Mouse (Mus musculus) liver, embryonic 16.5 days (tissue): Measurements from ENCODE around the gene Svop. TPM values are rescaled to one million over a fixed set of nuclear protein-coding genes. Genes with fewer than 3 reads are reported as not detected.
A peak's percentile ranks its signal among the peaks of the same experiment; 100 is the strongest.

ENCODE experiments used
- ATAC-seq: fragments of 200-750 bp; cut with Nextera tagmentation; 2 replicates; pipeline ENCODE4 v1.8.0; 2017; ENCODE audit warnings: low read depth, mild to moderate bottlenecking, moderate number of reproducible peaks, moderate library complexity
- H3K27ac ChIP-seq: fragments of 300-500 bp; sonication (generic); 2 replicates; pipeline ENCODE4 v1.5.1; 2014; ENCODE audit warnings: mild to moderate bottlenecking, low read length
- H3K27me3 ChIP-seq: fragments of 300-500 bp; sonication (generic); 2 replicates; pipeline ENCODE4 v1.6.1; 2014; ENCODE audit warnings: low read depth, low read length, mixed read lengths; ENCODE audit not compliant: control insufficient read depth, insufficient read depth
- H3K36me3 ChIP-seq: fragments of 300-500 bp; sonication (generic); 2 replicates; pipeline ENCODE4 v1.6.1; 2014; ENCODE audit warnings: mild to moderate bottlenecking; ENCODE audit not compliant: control insufficient read depth, insufficient read depth
- H3K4me1 ChIP-seq: fragments of 300-500 bp; sonication (generic); 2 replicates; pipeline ENCODE4 v1.6.1; 2014; ENCODE audit warnings: low read depth, low read length, mixed read lengths; ENCODE audit not compliant: control insufficient read depth
- H3K4me2 ChIP-seq: fragments of 300-500 bp; sonication (generic); 2 replicates; pipeline ENCODE4 v1.6.1; 2014; ENCODE audit warnings: low read depth, low read length, mixed read lengths
- H3K4me3 ChIP-seq: fragments of 300-500 bp; sonication (generic); 2 replicates; pipeline ENCODE4 v1.5.1; 2014; ENCODE audit warnings: low read depth, mild to moderate bottlenecking, low read length
- H3K9ac ChIP-seq: fragments of 300-500 bp; sonication (generic); 2 replicates; pipeline ENCODE4 v1.6.1; 2014; ENCODE audit warnings: low read depth, low read length
- H3K9me3 ChIP-seq: fragments of 300-500 bp; sonication (generic); replicated peaks from 2 replicates; pipeline ENCODE4 v1.6.1; 2016; ENCODE audit warnings: low read length; ENCODE audit not compliant: control insufficient read depth
- WGBS: fragments of 180-500 bp; shearing (Covaris S2); extraction: QIAGEN DNeasy Blood & Tissue Kit; methylation state at CpG from one replicate; pipeline ENCODE4 v1.1.7; 2014; ENCODE audit not compliant: insufficient replicate concordance; 5-methylcytosine and 5-hydroxymethylcytosine counted together
- polyA plus RNA-seq: library from polyadenylated mRNA; unstranded; fragments of >200 nt; fragmentation: Nextera tagmentation; extraction: Ambion mirVana; gene quantifications from 2 replicates; pipeline ENCODE4 v1.2.1, GENCODE M21; 2015

The Svop gene
- polyA plus RNA-seq, 1 experiment from 2014 or later, result 0.05 TPM

DNA sequence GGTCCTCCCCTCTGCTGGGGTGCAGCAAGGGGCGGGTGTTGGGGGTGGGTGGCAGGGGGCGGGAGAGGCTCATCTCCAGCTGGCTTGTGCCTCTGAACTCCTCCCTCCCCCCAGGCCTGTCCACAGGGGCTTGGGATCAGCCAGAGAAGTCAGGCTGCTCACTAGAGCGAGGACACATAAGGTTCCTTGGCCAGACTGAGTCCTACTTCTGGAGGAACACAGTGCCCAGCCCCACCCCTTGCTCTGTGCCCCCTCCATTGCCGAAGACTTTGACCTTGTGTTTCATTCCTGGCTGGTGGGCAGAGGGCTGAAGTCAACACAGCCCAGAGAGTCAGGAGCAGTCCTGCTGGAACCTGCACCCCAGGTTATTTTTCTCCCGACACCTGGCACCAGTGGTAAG, 87.8 kb downstream of the Svop start, which contains the start of gene Dao:
Dao (plus strand) TSS at position 162 of the 400 bp plus-strand sequence.
- no peak for ATAC-seq
- no peaks in the 10 kb centered on the region for H3K36me3 ChIP-seq
- 62% methylated on average over 3 of the region's 5 CpGs for WGBS
- no peaks in the 10 kb centered on the region for H3K9me3 ChIP-seq
- no peak within 1 kb of the TSS for H3K4me3 ChIP-seq
- no peak within 1 kb of the TSS for H3K9ac ChIP-seq
- H3K4me2 ChIP-seq, result no peak within 1 kb of the TSS
- H3K27ac ChIP-seq, result no peak within 1 kb of the TSS
- H3K4me1 ChIP-seq, result peaks cover 5% of the 10 kb centered on the region; the same call in 1 of the 2 replicates
- no peaks in the 10 kb centered on the region for H3K27me3 ChIP-seq

DNA sequence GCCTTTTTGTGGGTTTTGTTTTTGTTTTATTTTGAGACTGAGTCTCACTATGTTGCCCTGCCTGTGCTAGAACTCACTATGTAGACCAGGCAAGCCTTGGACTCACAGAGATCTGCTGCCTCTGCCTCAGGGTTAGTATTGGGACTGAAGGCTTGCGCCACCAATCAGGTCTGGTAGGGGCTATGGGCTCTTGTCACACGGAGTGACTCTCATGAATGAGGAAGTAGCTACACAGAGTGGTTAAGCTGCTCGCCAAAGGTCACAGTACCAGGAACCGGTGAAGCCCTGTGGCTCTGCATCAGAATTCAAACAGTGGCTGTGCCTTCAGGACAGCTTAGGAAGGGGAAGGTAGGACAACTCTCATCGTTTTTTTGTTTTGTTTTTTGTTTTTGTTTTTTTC, 92.0 kb downstream of the Svop start:
- H3K4me1 ChIP-seq, result peaks cover 6% of the 10 kb centered on the region
- no peaks in the 10 kb centered on the region for H3K36me3 ChIP-seq
- no peak overlapping the region for H3K4me2 ChIP-seq
- H3K27ac ChIP-seq, result no peak overlapping the region
- no peak for ATAC-seq
- no peak overlapping the region for H3K4me3 ChIP-seq
- no peak overlapping the region for H3K9ac ChIP-seq
- WGBS, result 12% methylated on average over 5 of the region's 5 CpGs
- no peaks in the 10 kb centered on the region for H3K9me3 ChIP-seq
- H3K27me3 ChIP-seq, result no peaks in the 10 kb centered on the region

DNA sequence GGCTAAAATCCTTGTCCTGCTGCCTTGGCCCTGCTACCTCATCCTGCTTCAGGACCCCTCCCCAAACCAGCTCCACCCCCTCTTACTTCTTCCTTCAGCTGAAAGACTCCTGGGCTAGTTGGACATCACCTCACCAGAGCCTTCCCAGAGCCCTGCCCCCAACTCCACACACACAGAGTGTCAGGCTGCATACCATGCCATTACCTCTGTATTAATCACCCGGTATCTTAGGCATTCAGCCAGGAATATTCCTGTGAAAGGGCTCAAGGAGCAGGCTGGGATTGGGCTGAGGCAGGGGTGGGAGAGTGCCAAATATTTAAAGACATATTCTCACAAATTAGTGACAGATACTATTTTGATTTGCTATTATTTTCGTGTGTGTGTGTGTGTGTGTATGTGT, 94.9 kb downstream of the Svop start:
- 59% methylated on average over 2 of the region's 2 CpGs for WGBS
- Histone ChIP-seq H3K36me3 (no peaks in the 10 kb centered on the region), H3K27ac (no peak overlapping the region), H3K9me3 (no peaks in the 10 kb centered on the region), H3K4me1 (peaks cover 25% of the 10 kb centered on the region), H3K4me2 (no peak overlapping the region), H3K4me3 (no peak overlapping the region), H3K9ac (no peak overlapping the region), H3K27me3 (no peaks in the 10 kb centered on the region)
- no peak for ATAC-seq

DNA sequence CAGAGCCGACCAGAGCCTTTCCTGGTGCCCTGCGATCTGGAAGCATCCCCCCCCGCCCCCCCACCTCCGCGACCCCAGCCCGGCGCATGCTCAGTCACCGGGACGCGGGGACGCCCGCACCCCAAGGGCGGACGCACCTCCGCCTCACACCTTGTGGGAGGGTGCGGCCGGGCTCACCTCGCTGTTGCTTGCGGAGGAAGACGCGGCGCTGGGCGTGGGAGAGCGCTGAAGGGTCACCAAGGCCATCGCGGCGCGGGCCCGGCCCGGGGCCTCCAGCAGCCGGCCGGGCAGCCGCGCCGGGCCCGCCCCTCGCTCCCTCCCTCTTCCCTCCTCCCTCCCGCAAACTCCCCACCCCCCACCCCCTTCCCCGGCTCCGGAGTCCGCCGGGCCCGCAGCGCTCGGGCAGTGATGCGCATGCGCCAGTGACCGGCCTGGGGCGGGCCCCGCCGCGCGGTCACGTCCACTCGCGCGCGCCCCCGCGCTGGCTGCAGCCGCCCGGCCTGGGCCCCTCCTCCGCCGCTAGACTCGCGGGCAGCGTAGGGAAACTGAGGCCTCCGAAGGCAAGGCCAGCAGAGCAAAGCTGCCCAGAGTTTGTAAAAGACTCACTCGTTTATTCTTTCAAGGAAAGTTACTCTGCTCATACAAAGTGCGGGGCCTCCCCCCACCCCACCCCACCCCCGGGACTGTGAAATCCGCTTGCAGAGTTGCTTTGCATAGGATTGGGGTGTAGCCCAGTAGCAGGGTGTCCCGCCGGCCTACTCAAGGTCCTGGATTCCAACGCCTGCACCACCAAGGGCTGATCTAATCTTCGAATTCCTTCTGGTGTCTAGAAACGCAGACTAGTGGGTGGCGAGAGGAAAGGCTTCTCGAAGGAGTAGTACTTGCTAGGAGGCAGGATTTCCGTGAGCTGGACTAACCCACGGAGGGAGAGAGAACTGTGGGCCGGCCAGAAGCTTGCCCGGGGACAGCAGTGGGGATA, 97.6 kb downstream of the Svop start, which contains the start of gene Ssh1:
Ssh1 (minus strand) TSS at position 408 of the 979 bp plus-strand sequence.
- no peaks in the 10 kb centered on the region for H3K36me3 ChIP-seq
- peak within 1 kb of the TSS; percentile 80 for H3K4me3 ChIP-seq
- H3K9me3 ChIP-seq, result no peaks in the 10 kb centered on the region
- peaks cover 46% of the 10 kb centered on the region for H3K4me1 ChIP-seq
- WGBS, result 1% methylated on average over 79 of the region's 83 CpGs
- H3K4me2 ChIP-seq, result peak within 1 kb of the TSS; percentile 98
- peak; percentile 79 for ATAC-seq
- peak within 1 kb of the TSS; percentile 82 for H3K27ac ChIP-seq
- peak within 1 kb of the TSS; percentile 85 for H3K9ac ChIP-seq
- H3K27me3 ChIP-seq, result no peaks in the 10 kb centered on the region

DNA sequence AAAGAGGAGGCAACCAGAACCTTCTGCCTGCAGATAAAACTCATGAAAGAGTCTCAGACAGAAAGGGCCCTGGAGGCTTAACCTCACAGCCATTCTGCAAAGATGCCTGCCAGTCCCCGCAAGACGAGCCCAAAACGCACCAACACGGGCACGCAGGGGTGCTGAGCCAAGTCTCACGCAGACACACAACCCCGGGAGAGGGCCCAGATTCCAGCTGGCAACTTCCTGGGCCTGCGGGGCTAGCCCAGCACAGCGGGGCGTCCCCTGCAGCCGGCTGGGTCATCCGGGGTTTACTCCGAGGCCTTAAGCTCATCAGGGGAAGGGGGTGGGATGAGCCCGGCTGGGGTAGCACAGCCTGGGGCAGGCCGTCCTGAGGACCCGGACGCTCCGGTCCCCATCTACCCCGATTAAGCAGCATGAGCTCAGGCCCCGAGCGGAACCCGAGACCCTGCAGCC, 98.3 kb downstream of the Svop start:
- Histone ChIP-seq H3K27me3 (no peaks in the 10 kb centered on the region), H3K27ac (peak overlapping the region; percentile 82), H3K9ac (peak overlapping the region; percentile 85), H3K36me3 (no peaks in the 10 kb centered on the region), H3K4me1 (peaks cover 48% of the 10 kb centered on the region), H3K4me3 (peak overlapping the region; percentile 80), H3K4me2 (peak overlapping the region; percentile 98), H3K9me3 (no peaks in the 10 kb centered on the region)
- peak; percentile 14 for ATAC-seq
- 0% methylated on average over 21 of the region's 22 CpGs for WGBS

DNA sequence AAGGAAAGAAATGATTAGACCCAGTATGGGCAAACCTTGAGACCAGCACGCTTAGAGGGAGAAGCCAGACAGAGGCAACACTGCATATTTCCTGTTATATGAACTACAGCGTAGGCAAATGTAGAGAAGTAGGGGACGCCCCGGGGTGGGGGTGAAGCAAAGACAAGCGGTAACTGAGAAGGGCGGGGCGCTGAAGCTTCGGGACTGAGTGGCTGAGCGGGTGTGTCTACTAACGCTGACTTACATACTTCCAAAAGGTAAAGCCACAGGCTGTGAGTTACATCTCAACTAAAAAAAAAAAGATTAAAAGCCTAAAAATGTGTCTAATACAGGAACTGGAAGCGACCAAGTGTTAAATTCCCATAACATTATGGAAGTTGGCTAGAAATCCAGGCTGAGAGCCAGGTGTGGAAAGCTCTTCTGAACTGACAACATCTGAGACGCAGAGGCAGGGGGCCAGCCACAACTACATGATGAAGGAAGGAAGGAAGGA, 99.0 kb downstream of the Svop start:
- peak overlapping the region; percentile 82 for H3K27ac ChIP-seq
- H3K4me2 ChIP-seq, result peak overlapping the region; percentile 98
- ATAC-seq, result no peak
- peak overlapping the region; percentile 85 for H3K9ac ChIP-seq
- H3K9me3 ChIP-seq, result no peaks in the 10 kb centered on the region
- H3K4me3 ChIP-seq, result peak overlapping the region; percentile 80
- H3K27me3 ChIP-seq, result no peaks in the 10 kb centered on the region
- H3K36me3 ChIP-seq, result no peaks in the 10 kb centered on the region
- peaks cover 53% of the 10 kb centered on the region for H3K4me1 ChIP-seq
- WGBS, result 3% methylated on average over 12 of the region's 12 CpGs

DNA sequence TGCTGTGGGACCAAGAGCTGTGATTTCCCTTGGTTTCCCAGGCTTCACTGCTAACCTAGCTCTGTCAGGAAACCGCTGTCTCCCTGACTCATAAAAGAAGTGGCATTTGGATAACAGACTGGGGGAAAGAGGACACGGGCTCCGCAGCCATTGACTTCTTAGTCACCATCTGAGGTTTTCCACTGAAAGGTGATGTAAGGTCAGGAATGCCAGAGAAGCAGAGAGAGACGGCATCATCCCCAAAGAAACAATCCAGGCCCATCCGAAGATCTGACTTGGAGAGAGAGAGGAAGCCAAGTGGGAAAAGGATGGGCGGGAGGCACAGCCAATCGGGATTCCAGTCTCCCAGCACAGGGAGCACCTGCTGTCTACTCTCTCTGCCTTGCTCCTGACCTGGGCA, 100.2 kb downstream of the Svop start:
- no peak overlapping the region for H3K4me3 ChIP-seq
- H3K27me3 ChIP-seq, result no peaks in the 10 kb centered on the region
- peaks cover 65% of the 10 kb centered on the region for H3K4me1 ChIP-seq
- 73% methylated on average over 7 of the region's 7 CpGs for WGBS
- H3K4me2 ChIP-seq, result no peak overlapping the region
- H3K9me3 ChIP-seq, result no peaks in the 10 kb centered on the region
- H3K36me3 ChIP-seq, result no peaks in the 10 kb centered on the region
- no peak overlapping the region for H3K27ac ChIP-seq
- no peak for ATAC-seq
- H3K9ac ChIP-seq, result no peak overlapping the region

DNA sequence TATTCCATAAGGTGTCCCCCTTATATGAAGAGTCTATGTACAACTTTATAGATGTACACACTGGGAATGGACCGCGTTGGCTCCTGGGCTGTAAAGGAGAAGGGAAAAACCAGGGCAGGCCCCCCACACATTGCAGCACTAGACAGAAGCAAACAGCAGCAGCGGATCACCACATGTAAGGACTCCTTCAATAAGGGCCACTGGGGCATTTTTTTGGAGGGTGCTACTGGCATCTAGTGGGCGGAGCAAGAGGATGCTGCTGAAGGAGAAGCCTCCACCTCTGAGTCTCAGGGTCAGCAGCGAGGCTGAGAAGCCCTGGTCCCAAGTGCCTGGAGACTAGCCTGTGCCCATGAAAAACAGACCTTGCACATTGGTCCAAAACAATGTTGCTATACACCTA, 100.8 kb downstream of the Svop start:
- Histone ChIP-seq H3K4me1 (peaks cover 70% of the 10 kb centered on the region), H3K36me3 (no peaks in the 10 kb centered on the region), H3K27ac (peak overlapping the region; percentile 80), H3K4me3 (no peak overlapping the region; the same call in 1 of the 2 replicates), H3K27me3 (no peaks in the 10 kb centered on the region), H3K9ac (peak overlapping the region; percentile 57), H3K9me3 (no peaks in the 10 kb centered on the region), H3K4me2 (peak overlapping the region; percentile 73)
- 84% methylated on average over 5 of the region's 5 CpGs for WGBS
- no peak for ATAC-seq
